Mouse (Mus musculus) G1E (cell line): ENCODE results near the gene Wdr43. TPM values are rescaled to one million over a fixed set of nuclear protein-coding genes. Genes with fewer than 3 reads are reported as not detected.

Experiments used
- ATAC-seq: 2 replicates; pipeline ENCODE4 v1.8.0; 2016; ENCODE audit warnings: mild to moderate bottlenecking; ENCODE audit not compliant: insufficient number of reproducible peaks, poor library complexity, low FRiP score, severe bottlenecking; ENCODE audit errors: extremely low read depth
- DNase-seq: peaks from one replicate; pipeline ENCODE4 v3.0.0; 2012; ENCODE audit warnings: low spot score
- H3K27me3 ChIP-seq: 2 replicates; pipeline ENCODE4 v1.6.1; 2012; ENCODE audit warnings: mild to moderate bottlenecking, low read length, inconsistent platforms; ENCODE audit not compliant: insufficient read depth
- H3K36me3 ChIP-seq: replicated peaks from 2 replicates; pipeline ENCODE3; 2012; ENCODE audit warnings: mild to moderate bottlenecking, inconsistent platforms
- H3K4me1 ChIP-seq: 2 replicates; pipeline ENCODE4 v1.6.1; 2012; ENCODE audit warnings: low read depth, low read length, inconsistent platforms, mixed read lengths; ENCODE audit not compliant: insufficient read depth
- H3K4me3 ChIP-seq: 2 replicates; pipeline ENCODE4 v1.5.1; 2012; ENCODE audit warnings: low read depth, mild to moderate bottlenecking, inconsistent platforms, low read length, moderate library complexity, mixed read lengths
- H3K9me3 ChIP-seq: replicated peaks from 2 replicates; pipeline ENCODE4 v1.6.1; 2012; ENCODE audit warnings: inconsistent platforms
- CTCF ChIP-seq: IDR thresholded peaks from 2 replicates; pipeline ENCODE4 v1.5.1; 2012; ENCODE audit warnings: low read depth, low read length, inconsistent platforms, mixed read lengths
- GATA1 ChIP-seq: IDR thresholded peaks from 2 replicates; pipeline ENCODE4 v1.6.1; 2012; ENCODE audit warnings: borderline replicate concordance, low read length, inconsistent platforms, mixed read lengths
- GATA2 ChIP-seq: IDR thresholded peaks from 2 replicates; pipeline ENCODE4 v1.6.1; 2012; ENCODE audit warnings: low read depth, low read length, inconsistent platforms, borderline replicate concordance
- POLR2AphosphoS5 ChIP-seq: IDR thresholded peaks from 2 replicates; pipeline ENCODE4 v1.6.1; 2012; ENCODE audit warnings: low read depth, low read length, inconsistent platforms; ENCODE audit not compliant: insufficient replicate concordance
- TAL1 ChIP-seq: conservative IDR thresholded peaks from 2 replicates; pipeline ENCODE4 v1.6.1; 2012; ENCODE audit warnings: low read depth, low read length, inconsistent platforms, mixed read lengths
- polyA plus RNA-seq: library from polyadenylated mRNA; stranded (reverse); fragments of >175 nt; gene quantifications from 2 replicates; pipeline ENCODE4 v1.2.3, GENCODE M21; 2012
- total RNA-seq, 2 experiments: library from RNA; stranded (forward) in 1 of 2; stranded (reverse) in 1 of 2; fragments of 200-1000 nt in 1 of 2; fragments of >200 nt in 1 of 2; fragmentation: Nextera tagmentation in 1 of 2; gene quantifications; 2 replicates each; pipeline ENCODE4 v1.2.3; 2014 to 2017

The Wdr43 gene
- total and polyA plus RNA-seq, 3 experiments: 77.6 to 231 (median 205) TPM

- Histone ChIP-seq H3K4me3 (no peak overlapping the region), H3K9me3 (0 out of 2 replicates have a peak, but pooled peaks cover 2% of the 10 kb centered on the region), H3K27me3 (no peaks in the 10 kb centered on the region), H3K4me1 (no peaks in the 10 kb centered on the region), H3K36me3 (no peaks in the 10 kb centered on the region)
- DNase-seq (no peak), ATAC-seq (no peak)
- TF ChIP-seq GATA2 (no peak), POLR2AphosphoS5 (no peak), CTCF (no peak), TAL1 (no peak), GATA1 (no peak)
Observed at GRCm38 (mm10) chr17:71687436-71687835, 71.7 kb downstream of the Wdr43 start.

DNA sequence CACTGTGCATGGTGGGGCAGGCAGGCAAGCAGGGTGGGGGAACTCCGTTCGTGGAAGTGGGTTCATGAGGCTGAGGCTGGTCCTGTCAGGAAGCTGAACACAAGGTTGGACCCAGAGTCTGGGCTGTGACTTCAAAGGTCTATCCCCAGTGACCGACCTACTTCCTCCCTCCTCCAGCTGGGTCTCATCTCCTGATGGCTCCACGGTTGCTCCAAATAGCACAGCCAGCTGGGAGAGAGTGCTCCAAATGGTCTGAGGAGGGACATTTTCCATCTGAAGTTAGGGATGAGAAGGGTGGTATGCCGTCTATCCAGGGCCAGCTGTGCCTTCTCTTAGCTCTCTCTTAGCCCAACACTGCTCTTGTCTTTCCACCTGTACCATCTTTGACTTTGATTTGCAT is 74.2 kb downstream of the Wdr43 start:
- no peaks in the 10 kb centered on the region; the same call in 1 of the 2 replicates for H3K27me3 ChIP-seq
- no peak for ATAC-seq
- TF ChIP-seq CTCF: no peak
- no peak for TF ChIP-seq GATA1
- no peak for TF ChIP-seq TAL1
- TF ChIP-seq POLR2AphosphoS5: no peak
- no peak for TF ChIP-seq GATA2
- DNase-seq: no peak
- H3K4me3 ChIP-seq: no peak overlapping the region
- no peaks in the 10 kb centered on the region for H3K36me3 ChIP-seq
- peaks cover 11% of the 10 kb centered on the region for H3K9me3 ChIP-seq
- no peaks in the 10 kb centered on the region for H3K4me1 ChIP-seq

GRCm38 (mm10) chr17:71691361-71691875 is 75.7 kb downstream of the Wdr43 start:
- ATAC-seq (no peak), DNase-seq (no peak)
- Histone ChIP-seq H3K4me3 (no peak overlapping the region), H3K36me3 (no peaks in the 10 kb centered on the region), H3K9me3 (peaks cover 25% of the 10 kb centered on the region), H3K27me3 (no peaks in the 10 kb centered on the region; the same call in 1 of the 2 replicates), H3K4me1 (no peaks in the 10 kb centered on the region)
- TF ChIP-seq GATA2 (no peak), CTCF (no peak), TAL1 (no peak), GATA1 (no peak), POLR2AphosphoS5 (no peak)

DNA sequence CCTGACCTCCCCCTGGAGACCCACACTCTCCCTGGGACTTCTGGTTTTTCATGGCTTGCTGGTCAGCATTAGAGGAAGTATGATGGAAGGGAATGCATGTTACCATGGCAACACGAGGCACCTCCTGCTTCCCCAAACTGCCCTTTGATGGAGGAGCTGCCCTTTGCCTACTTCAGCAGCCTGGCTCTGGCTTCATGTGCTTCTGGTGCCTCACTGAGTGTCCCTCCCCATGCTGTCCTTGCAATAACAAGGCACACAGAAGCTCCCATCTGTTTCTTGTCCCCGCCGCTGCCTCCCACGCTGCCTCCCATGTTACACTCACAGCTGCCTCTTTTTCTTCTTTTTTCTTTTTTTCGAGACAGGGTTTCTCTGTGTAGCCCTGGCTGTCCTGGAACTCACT is 77.6 kb downstream of the Wdr43 start:
- DNase-seq: no peak
- Histone ChIP-seq H3K9me3 (peaks cover 31% of the 10 kb centered on the region), H3K4me3 (no peak overlapping the region), H3K4me1 (no peaks in the 10 kb centered on the region), H3K27me3 (no peaks in the 10 kb centered on the region; the same call in 1 of the 2 replicates), H3K36me3 (no peaks in the 10 kb centered on the region)
- no peak for TF ChIP-seq GATA2
- no peak for TF ChIP-seq CTCF
- ATAC-seq: no peak

DNA sequence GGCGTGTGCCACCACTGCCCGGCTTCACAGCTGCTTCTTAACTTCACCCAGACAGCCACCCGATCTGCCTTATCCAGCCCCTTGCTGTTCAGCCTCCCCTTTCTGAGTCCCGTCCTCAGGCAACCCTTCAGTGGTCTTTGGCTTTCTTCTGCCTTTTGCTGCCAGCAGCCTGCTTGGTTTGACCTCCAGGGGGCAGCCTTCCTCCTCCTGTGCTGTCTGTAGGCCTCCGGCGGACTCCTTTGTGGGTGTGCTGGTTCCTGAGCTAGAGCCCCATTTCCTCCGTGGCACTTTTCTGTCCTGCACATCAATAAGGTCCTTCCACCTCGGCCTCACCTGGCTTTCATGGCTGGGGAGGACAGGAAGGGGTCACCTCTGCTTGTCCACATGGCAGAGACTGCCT is 78.1 kb downstream of the Wdr43 start:
- H3K9me3 ChIP-seq: peaks cover 31% of the 10 kb centered on the region
- H3K4me1 ChIP-seq: no peaks in the 10 kb centered on the region
- H3K27me3 ChIP-seq: no peaks in the 10 kb centered on the region; the same call in 1 of the 2 replicates
- no peak overlapping the region for H3K4me3 ChIP-seq
- H3K36me3 ChIP-seq: no peaks in the 10 kb centered on the region
- no peak for DNase-seq
- no peak for ATAC-seq
- TF ChIP-seq TAL1 (no peak), POLR2AphosphoS5 (no peak), GATA2 (no peak), GATA1 (no peak)

DNA sequence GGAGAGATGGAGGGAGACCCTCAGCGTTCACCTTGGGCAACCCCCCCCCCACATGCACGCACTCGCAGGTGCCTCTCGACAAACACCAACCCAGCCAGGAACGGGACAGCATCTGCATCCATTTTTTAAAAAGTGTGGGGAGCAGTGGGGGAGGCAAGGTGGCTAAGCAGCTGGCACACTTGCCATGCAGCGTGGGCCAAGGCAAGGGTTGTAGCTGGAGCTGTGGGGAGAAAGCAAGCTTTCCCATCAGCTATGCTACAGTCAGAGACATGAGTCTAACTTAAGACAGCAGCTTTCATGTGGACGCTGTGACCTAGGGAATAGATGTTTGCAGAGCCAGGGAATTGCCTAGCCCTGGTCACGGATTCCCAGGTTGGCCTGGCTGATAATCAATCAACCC is 79.5 kb downstream of the Wdr43 start:
- DNase-seq (no peak), ATAC-seq (no peak)
- no peak overlapping the region for H3K4me3 ChIP-seq
- TF ChIP-seq CTCF (no peak), GATA2 (no peak), GATA1 (no peak), POLR2AphosphoS5 (no peak), TAL1 (no peak)
- H3K4me1 ChIP-seq: no peaks in the 10 kb centered on the region
- H3K36me3 ChIP-seq: no peaks in the 10 kb centered on the region
- H3K27me3 ChIP-seq: no peaks in the 10 kb centered on the region; the same call in 1 of the 2 replicates
- peaks cover 30% of the 10 kb centered on the region for H3K9me3 ChIP-seq

DNA sequence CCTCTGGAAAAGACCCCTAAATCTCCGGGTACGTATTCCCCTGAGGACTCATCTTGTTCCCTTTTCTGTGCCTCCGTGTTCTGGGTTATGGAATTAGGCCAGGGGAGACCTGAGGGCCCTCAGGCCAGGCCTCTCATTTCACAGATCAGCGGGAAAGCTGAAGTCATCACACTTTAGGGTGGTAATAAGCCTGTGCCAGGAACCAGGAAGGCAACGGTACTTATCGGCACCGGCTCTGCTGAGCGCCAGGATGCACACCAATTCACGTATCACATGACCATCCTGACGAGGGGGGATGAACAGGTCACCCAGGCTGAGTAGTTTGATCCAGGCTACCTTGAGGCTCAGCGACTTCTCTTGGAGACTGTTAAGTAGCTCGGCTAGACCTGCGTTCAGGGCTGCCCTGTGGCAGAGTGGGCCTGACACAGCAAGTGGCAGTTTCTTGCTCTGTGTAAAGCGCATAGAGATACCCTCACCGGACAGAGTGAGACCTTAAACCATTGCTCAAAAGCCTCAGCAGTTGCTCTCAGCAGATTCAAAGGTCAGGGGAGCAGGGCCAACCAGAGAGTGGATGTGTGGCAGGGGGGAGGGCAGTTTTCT is 80.1 kb downstream of the Wdr43 start:
- Histone ChIP-seq H3K27me3 (no peaks in the 10 kb centered on the region; the same call in 1 of the 2 replicates), H3K9me3 (peaks cover 30% of the 10 kb centered on the region), H3K4me3 (no peak overlapping the region), H3K4me1 (no peaks in the 10 kb centered on the region), H3K36me3 (no peaks in the 10 kb centered on the region)
- DNase-seq (no peak), ATAC-seq (no peak)
- TF ChIP-seq POLR2AphosphoS5 (no peak), GATA2 (no peak), CTCF (no peak)
